Mouse (Mus musculus) liver, embryonic 15.5 days (tissue): ENCODE measurements around the gene Adgrg3. TPM values are rescaled to one million over a fixed set of nuclear protein-coding genes. Genes with fewer than 3 reads are reported as not detected.
A peak's percentile ranks its signal among the peaks of the same experiment; 100 is the strongest.

Experiments
- ATAC-seq: fragments of 200-750 bp; cut with Nextera tagmentation; 2 replicates; pipeline ENCODE4 v1.8.0; 2017; ENCODE audit warnings: moderate number of reproducible peaks, mild to moderate bottlenecking, moderate library complexity; ENCODE audit not compliant: insufficient read depth
- H3K27ac ChIP-seq: fragments of 300-500 bp; sonication (generic); replicated peaks from 2 replicates; pipeline ENCODE4 v1.5.1; 2015; ENCODE audit warnings: mild to moderate bottlenecking, inconsistent platforms
- H3K27me3 ChIP-seq: fragments of 300-500 bp; sonication (generic); 2 replicates; pipeline ENCODE4 v1.6.1; 2015; ENCODE audit warnings: mild to moderate bottlenecking, inconsistent platforms
- H3K36me3 ChIP-seq: fragments of 300-500 bp; sonication (generic); replicated peaks from 2 replicates; pipeline ENCODE4 v1.6.1; 2015; ENCODE audit warnings: moderate library complexity, mild to moderate bottlenecking, inconsistent platforms
- H3K4me1 ChIP-seq: fragments of 300-500 bp; sonication (generic); replicated peaks from 2 replicates; pipeline ENCODE4 v1.6.1; 2015; ENCODE audit warnings: inconsistent platforms
- H3K4me2 ChIP-seq: fragments of 300-500 bp; sonication (generic); 2 replicates; pipeline ENCODE4 v1.6.1; 2015; ENCODE audit warnings: moderate library complexity, mild to moderate bottlenecking, inconsistent platforms
- H3K4me3 ChIP-seq: fragments of 300-500 bp; sonication (generic); replicated peaks from 2 replicates; pipeline ENCODE4 v1.5.1; 2015; ENCODE audit warnings: mild to moderate bottlenecking, inconsistent platforms
- H3K9ac ChIP-seq: fragments of 300-500 bp; sonication (generic); 2 replicates; pipeline ENCODE4 v1.6.1; 2015; ENCODE audit warnings: moderate library complexity, mild to moderate bottlenecking, inconsistent platforms
- H3K9me3 ChIP-seq: fragments of 300-500 bp; sonication (generic); replicated peaks from 2 replicates; pipeline ENCODE4 v1.6.1; 2016; ENCODE audit warnings: inconsistent platforms
- WGBS: fragments of 180-500 bp; shearing (Covaris S2); methylation state at CpG from one replicate; pipeline ENCODE4 v1.1.7; 2015; ENCODE audit warnings: mixed read lengths; ENCODE audit not compliant: insufficient replicate concordance; 5-methylcytosine and 5-hydroxymethylcytosine counted together
- polyA plus RNA-seq: library from polyadenylated mRNA; unstranded; fragments of >200 nt; fragmentation: Nextera tagmentation; extraction: Ambion mirVana; gene quantifications from 2 replicates; pipeline ENCODE4 v1.2.1, GENCODE M21; 2015

Gene Adgrg3
- polyA plus RNA-seq, 1 experiment from 2014 or later: 8.3 TPM

DNA sequence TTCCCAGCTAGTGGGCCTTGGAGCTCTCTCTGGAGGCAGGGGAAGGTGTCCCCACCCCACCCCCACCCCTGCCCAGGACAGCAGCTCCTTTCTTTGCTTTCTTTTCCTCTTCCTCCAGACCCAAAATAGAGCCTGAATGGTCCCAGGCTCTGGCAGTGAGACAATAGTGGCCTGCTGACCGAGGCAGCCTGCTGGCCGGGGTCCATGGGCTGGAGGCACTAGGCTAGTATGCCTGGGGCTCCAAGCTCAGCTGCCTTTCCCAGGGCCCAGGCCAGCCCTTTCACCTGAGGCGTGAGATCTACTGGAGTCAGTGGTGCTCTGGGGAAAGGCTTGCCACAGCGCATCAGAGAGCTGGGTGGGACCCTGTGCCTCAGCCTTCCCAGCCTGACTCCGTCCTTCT, 25.0 kb upstream of the Adgrg3 start:
- Histone ChIP-seq H3K27me3 (no peaks in the 10 kb centered on the region), H3K27ac (peak overlapping the region; percentile 58), H3K4me2 (no peak overlapping the region), H3K36me3 (peaks cover 78% of the 10 kb centered on the region), H3K4me1 (peaks cover 96% of the 10 kb centered on the region), H3K4me3 (no peak overlapping the region), H3K9me3 (no peaks in the 10 kb centered on the region), H3K9ac (no peak overlapping the region; the same call in 1 of the 2 replicates)
- 55% methylated on average over 5 of the region's 5 CpGs for WGBS
- ATAC-seq: no peak

DNA sequence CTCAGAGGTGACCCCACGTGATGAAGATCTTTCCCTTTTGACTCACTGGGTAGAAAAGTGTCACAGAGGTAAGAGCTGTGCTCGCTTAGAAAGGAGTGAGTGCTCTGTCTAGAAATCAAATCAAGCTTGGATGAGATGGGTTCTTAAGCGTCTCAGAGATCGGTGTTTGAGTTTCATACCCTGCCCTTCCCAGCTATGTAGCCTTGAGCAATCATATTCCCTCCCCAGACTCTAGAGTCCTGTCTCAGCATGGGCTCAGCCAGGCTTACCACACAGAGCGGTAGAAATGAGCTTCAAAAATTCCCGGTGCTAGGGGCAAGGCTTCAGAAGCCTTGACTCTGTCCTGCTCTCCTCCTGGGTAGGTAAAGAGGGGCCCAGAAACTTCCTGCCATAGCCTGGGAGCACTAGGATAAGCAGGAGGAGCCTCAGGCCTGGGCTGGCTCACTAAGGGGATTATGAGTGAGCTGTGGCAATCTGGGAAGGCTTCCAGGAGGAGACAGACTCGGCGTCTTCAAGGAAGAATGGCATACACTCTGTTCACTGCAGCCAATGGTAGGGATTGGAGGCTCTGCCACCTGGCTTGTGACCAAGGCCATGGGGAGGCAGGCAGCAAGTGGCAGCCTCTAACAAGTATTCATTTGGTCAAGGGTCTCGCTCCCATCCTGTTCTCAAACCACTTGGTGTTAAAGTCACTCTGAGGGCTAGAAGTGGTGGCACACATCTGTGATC, 24.3 kb upstream of the Adgrg3 start:
- H3K4me2 ChIP-seq: no peak overlapping the region
- WGBS: 61% methylated on average over 9 of the region's 9 CpGs
- no peaks in the 10 kb centered on the region for H3K27me3 ChIP-seq
- ATAC-seq: no peak
- no peak overlapping the region for H3K4me3 ChIP-seq
- H3K4me1 ChIP-seq: peaks cover 96% of the 10 kb centered on the region
- H3K9ac ChIP-seq: no peak overlapping the region
- H3K27ac ChIP-seq: peak overlapping the region; percentile 58
- no peaks in the 10 kb centered on the region for H3K9me3 ChIP-seq
- peaks cover 81% of the 10 kb centered on the region for H3K36me3 ChIP-seq

DNA sequence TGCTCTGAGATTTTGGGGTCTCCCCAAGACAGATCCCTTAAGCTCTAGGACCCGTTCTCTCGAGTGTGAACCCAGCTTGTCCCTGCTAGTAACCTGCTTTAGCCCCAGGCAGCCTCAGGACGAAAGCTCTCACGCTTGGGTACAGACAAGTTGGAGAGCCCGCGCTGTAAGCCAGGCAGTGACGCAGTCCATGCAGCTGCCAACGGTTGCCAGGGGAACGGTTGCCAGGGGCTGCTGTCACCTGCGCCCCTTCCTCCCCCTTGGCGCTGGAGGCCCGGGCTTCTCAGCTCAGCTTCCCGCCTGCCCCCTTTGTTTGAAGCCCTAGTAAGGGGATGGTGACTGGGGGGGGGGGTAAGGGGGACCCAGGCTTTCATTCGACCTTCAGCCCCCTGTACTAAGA, 23.5 kb upstream of the Adgrg3 start:
- 35% methylated on average over 14 of the region's 14 CpGs for WGBS
- H3K4me2 ChIP-seq: no peak overlapping the region
- no peak for ATAC-seq

DNA sequence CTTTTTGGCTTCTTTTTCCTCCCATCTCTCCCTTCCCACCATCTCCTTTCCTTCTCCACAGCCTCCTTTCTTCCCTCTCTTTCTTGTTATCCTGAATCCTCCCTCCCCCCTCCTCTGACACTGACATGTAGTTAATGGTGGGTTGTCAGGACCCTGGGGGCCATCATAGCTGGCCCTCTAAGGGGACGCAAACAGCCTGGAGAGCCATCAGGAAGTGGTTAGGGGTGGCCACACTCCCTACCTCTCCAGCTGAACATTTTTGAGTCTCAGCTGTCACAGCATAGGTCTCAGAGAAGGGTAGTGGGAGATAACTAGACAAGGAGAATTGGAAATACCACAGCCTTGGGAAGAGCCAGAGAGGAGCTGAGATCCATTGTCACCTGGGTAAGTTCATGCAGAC, 23.0 kb upstream of the Adgrg3 start:
- H3K4me1 ChIP-seq: peaks cover 96% of the 10 kb centered on the region
- no peaks in the 10 kb centered on the region for H3K27me3 ChIP-seq
- H3K36me3 ChIP-seq: peaks cover 75% of the 10 kb centered on the region
- no peak overlapping the region for H3K4me3 ChIP-seq
- WGBS: 63% methylated on average over 1 of the region's 1 CpGs
- no peak overlapping the region for H3K27ac ChIP-seq
- H3K4me2 ChIP-seq: no peak overlapping the region
- H3K9me3 ChIP-seq: no peaks in the 10 kb centered on the region
- no peak for ATAC-seq
- no peak overlapping the region for H3K9ac ChIP-seq

More for the DNA sequence above, 23.5 kb upstream of the Adgrg3 start:
- Histone ChIP-seq H3K36me3 (peaks cover 79% of the 10 kb centered on the region), H3K27ac (no peak overlapping the region), H3K9me3 (no peaks in the 10 kb centered on the region), H3K4me1 (peaks cover 96% of the 10 kb centered on the region), H3K27me3 (no peaks in the 10 kb centered on the region), H3K4me3 (no peak overlapping the region), H3K9ac (no peak overlapping the region)

DNA sequence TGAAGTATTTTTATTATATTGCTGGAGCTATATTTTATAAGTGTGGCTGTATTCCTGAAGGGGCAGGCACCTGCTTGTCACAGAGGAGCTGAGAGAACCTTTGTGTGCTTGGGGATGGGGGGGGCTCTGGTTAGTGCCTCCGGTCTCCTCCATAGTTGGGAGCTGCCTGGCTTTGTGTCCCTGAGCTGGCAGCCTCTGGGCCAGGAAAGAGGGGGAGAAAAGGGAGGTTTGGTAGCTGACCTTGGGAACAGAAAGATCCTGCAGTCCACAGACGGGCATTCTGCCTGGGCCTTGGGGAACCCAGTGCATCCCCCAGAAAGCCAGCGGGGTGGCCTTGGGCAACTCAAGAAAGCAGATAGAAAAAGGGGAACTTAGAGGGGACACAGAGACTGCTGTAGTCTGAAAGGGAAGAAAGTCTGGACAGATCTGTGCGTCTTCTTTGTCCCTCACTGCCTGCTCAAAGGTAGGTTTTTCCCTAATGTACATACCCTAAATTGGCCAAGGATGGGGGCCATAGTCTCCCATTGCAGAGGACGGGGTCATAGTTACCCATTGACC, 22.1 kb upstream of the Adgrg3 start:
- ATAC-seq: no peak
- peaks cover 70% of the 10 kb centered on the region for H3K36me3 ChIP-seq

DNA sequence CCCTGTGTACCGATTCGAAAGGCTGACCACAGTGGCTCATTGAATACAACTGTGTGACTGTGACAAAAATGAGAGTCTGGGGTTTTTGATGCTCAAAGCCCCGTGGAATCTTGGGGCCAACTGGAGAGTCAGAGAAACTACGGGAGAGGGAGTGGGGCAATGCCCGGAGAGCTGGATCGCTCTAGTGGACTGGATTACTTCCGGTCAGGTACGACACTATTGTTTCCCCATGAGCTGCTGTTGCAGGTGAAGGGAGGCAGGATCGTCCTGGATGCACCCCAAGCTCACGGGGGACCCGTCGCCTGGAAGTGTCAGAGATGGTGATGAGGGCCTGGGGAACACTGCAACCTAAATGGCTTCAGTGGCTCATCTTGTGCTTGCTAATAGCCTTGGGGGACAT, 21.5 kb upstream of the Adgrg3 start:
- Histone ChIP-seq H3K9ac (no peak overlapping the region), H3K9me3 (no peaks in the 10 kb centered on the region), H3K36me3 (peaks cover 64% of the 10 kb centered on the region), H3K4me3 (no peak overlapping the region), H3K4me2 (no peak overlapping the region), H3K27ac (no peak overlapping the region), H3K4me1 (peaks cover 95% of the 10 kb centered on the region), H3K27me3 (no peaks in the 10 kb centered on the region)
- 75% methylated on average over 12 of the region's 12 CpGs for WGBS
- ATAC-seq: no peak

More for the DNA sequence above, 22.1 kb upstream of the Adgrg3 start:
- 64% methylated on average over 5 of the region's 5 CpGs for WGBS
- no peak overlapping the region for H3K9ac ChIP-seq
- H3K4me3 ChIP-seq: no peak overlapping the region
- H3K4me1 ChIP-seq: peaks cover 95% of the 10 kb centered on the region
- no peak overlapping the region for H3K4me2 ChIP-seq
- no peak overlapping the region for H3K27ac ChIP-seq
- no peaks in the 10 kb centered on the region for H3K27me3 ChIP-seq
- no peaks in the 10 kb centered on the region for H3K9me3 ChIP-seq

DNA sequence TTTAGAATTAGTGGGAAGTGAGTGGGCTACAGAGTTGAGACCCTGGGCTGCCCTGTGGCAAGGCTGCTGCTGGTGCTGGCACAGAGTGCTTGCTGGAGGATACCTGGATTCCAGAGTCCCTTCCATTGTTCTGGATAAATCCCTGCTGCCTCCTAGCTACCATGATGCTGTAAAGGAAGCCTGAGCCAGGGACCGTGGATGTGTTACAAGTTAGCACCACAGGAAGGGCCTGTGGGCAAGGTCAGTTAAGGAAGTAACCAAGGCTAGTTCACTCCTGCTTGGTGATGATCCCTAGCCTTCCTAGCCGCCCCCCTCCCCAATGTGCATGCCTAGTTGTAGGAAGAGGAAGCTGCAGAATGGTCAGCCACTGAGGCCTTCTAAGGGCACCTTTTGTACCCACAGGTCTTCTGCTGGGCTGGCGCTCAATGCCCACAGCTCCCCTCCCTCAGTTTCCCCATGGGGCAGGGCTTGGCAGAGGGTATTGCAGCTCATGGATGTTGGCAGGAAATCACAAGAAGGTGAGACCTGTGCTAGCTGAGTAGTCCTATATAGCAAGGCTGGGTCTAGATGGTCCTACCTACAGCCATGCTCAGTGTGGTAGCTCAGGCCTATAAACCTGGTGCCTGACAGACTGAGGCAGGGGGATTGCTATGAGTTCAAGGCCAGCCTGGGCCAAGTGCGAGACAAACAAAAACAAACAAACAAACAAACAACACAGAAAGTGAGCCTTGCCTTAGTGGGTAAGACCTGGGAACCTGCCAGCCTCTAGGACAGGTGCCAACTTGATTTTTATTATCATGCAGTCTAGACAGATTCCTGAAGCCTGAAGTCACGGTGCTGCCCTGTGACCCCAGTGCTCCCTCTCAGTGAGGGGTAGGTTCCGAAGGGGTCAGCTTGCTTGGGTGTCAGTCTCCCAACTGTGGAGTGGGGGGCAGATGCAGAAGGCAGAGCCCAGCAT, 20.3 kb upstream of the Adgrg3 start:
- Histone ChIP-seq H3K27me3 (no peaks in the 10 kb centered on the region), H3K4me1 (peaks cover 95% of the 10 kb centered on the region), H3K4me3 (no peak overlapping the region), H3K9ac (no peak overlapping the region), H3K4me2 (no peak overlapping the region), H3K9me3 (no peaks in the 10 kb centered on the region), H3K27ac (no peak overlapping the region), H3K36me3 (peaks cover 62% of the 10 kb centered on the region)
- ATAC-seq: no peak
- 57% methylated on average over 6 of the region's 6 CpGs for WGBS

DNA sequence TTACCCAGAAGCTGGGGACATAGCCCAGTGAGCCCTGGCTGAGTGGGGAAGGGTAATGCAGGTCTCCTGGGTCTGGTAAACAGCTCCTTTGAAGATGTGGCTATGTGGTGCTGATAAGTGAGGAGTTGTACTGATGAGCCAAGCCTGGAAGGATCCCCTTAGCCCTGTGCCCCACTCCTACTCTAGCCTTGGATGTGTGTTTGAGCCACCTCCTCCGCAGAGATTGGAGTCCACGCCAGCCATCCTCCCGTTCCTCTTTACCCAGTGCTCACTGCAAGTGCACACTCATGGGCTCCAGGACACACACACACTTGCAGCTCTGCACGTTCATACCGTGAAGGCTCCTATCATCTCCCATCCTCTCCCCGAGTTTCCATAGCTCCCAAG, 19.6 kb upstream of the Adgrg3 start:
- no peak overlapping the region for H3K27ac ChIP-seq
- no peak overlapping the region for H3K4me2 ChIP-seq
- H3K36me3 ChIP-seq: peaks cover 59% of the 10 kb centered on the region
- no peak overlapping the region for H3K9ac ChIP-seq
- WGBS: 42% methylated on average over 6 of the region's 6 CpGs
- no peak overlapping the region for H3K4me3 ChIP-seq
- H3K27me3 ChIP-seq: no peaks in the 10 kb centered on the region
- no peak for ATAC-seq
- peaks cover 91% of the 10 kb centered on the region for H3K4me1 ChIP-seq
- no peaks in the 10 kb centered on the region for H3K9me3 ChIP-seq

DNA sequence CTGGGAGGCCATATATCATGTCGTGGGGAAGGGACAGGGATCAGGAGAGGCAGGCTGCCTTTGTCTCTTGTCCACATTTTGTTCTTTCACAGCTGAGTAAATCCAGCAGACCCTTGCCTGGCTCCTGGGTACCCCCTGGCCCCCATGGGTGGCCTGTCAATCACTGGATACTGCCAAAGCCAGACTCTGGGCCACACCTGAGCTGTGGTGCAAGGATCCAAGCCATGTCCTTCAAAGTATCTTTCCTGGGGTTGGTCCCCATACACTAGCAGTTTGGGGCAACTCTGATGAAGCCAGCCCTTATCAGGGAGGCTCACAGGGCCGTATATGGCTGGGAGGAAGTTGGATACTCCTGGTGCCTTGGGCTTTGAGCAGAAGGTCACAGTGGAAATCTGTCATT, 19.1 kb upstream of the Adgrg3 start:
- Histone ChIP-seq H3K27ac (no peak overlapping the region), H3K36me3 (peaks cover 59% of the 10 kb centered on the region), H3K4me1 (peaks cover 85% of the 10 kb centered on the region), H3K9me3 (no peaks in the 10 kb centered on the region), H3K9ac (no peak overlapping the region), H3K27me3 (no peaks in the 10 kb centered on the region), H3K4me3 (no peak overlapping the region), H3K4me2 (no peak overlapping the region)
- no peak for ATAC-seq
- WGBS: 14% methylated on average over 2 of the region's 2 CpGs

DNA sequence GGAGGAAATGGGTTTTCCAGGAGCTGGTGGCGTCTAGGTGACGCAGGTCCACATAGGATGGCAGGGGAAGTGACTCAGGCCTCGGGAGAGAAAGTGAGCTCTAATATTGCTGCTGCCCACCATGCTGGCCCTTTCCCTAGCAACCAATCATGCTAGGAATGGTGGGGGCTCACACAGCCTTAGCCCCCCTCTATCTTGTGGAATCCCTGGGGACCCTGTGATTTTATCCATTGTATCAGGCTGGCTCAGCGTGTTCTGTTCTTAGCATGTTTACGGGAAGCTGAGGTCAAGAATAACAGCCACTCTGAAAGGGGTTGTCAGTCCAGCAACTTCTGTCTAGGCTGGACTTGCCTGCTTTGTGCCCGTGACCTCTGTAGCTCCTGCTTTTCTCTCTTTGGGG, 18.5 kb upstream of the Adgrg3 start:
- H3K4me2 ChIP-seq: no peak overlapping the region
- H3K27me3 ChIP-seq: no peaks in the 10 kb centered on the region
- no peak for ATAC-seq
- H3K36me3 ChIP-seq: peaks cover 61% of the 10 kb centered on the region
- H3K9ac ChIP-seq: no peak overlapping the region
- no peaks in the 10 kb centered on the region for H3K9me3 ChIP-seq
- H3K4me1 ChIP-seq: peaks cover 80% of the 10 kb centered on the region
- no peak overlapping the region for H3K4me3 ChIP-seq
- 58% methylated on average over 6 of the region's 6 CpGs for whole genome bisulfite sequencing
- peak overlapping the region; percentile 51; the same call in 1 of the 2 replicates for H3K27ac ChIP-seq

DNA sequence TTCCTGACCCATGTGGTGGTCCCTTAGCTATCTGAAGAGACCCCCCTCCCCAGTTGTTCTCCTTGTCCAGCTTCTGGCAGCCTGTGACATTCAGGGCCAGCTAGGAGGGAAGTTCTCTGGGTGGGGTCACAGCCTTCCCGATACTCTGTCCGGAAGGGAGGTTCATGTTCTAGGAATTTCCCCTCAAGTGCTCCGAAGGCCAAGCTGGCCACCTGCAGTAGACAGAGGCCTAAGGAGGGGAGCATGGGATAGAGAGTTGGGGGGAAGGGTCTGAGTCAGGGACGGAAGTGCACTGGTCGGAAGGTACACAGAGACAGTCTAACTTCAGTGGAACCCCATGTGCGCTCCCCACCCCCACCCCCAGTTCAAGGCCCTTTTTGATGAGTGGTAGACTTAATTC, 17.5 kb upstream of the Adgrg3 start:
- H3K4me3 ChIP-seq: no peak overlapping the region
- H3K9me3 ChIP-seq: no peaks in the 10 kb centered on the region
- no peaks in the 10 kb centered on the region for H3K27me3 ChIP-seq
- WGBS: 55% methylated on average over 6 of the region's 6 CpGs
- H3K36me3 ChIP-seq: peaks cover 61% of the 10 kb centered on the region
- no peak overlapping the region for H3K9ac ChIP-seq
- no peak for ATAC-seq
- H3K4me1 ChIP-seq: peaks cover 70% of the 10 kb centered on the region
- H3K27ac ChIP-seq: peak overlapping the region; percentile 65; the same call in 1 of the 2 replicates
- H3K4me2 ChIP-seq: no peak overlapping the region
